Mouse (Mus musculus) gastrocnemius, adult 8-10 months (tissue): ENCODE data around the gene Park7. TPM values are rescaled to one million over a fixed set of nuclear protein-coding genes. Genes with fewer than 3 reads are reported as not detected.

ENCODE experiments used
- DNase-seq, 2 experiments: peaks; one replicate each; pipeline ENCODE4 v3.0.0; 2022; ENCODE audit warnings: low spot score in 2 of 2
- total RNA-seq, 4 experiments: library from RNA; stranded (reverse); gene quantifications; 2 replicates each; pipeline ENCODE4 v1.2.4; 2022

Gene Park7
- total RNA-seq, 4 experiments from 2014 or later, result 660 to 858 (median 779) TPM

GRCm38 (mm10) chr4:150849964-150850363 lies 64.3 kb downstream of the Park7 start:
- no peak for DNase-seq

Other genes with a start within 250 kb of the Park7 start
- 10 to 100 TPM; 12.1 to 28.7 (median 15.0) TPM for gene Errfi1, start 60.5 kb downstream of the Park7 start, total RNA-seq
- gene Tnfrsf9, start 125 bp upstream of the Park7 start, total RNA-seq, result under 1 TPM; 0.13 to 0.65 (median 0.19) TPM
- gene Uts2, start 82.7 kb upstream of the Park7 start, total RNA-seq, result not detected
- gene Per3, start 130.2 kb upstream of the Park7 start, total RNA-seq, result 10 to 100 TPM in 3 of 4 experiments, 1 to 10 TPM in 1; 6.5 to 14.8 (median 11.6) TPM
- 10 to 100 TPM; 51.9 to 60.7 (median 57.1) TPM for gene Vamp3, start 143.5 kb upstream of the Park7 start, total RNA-seq
- gene Gm13090, start 175.1 kb upstream of the Park7 start, total RNA-seq, result not detected